Mouse (Mus musculus): ENCODE results near the gene F2rl1.

DNA sequence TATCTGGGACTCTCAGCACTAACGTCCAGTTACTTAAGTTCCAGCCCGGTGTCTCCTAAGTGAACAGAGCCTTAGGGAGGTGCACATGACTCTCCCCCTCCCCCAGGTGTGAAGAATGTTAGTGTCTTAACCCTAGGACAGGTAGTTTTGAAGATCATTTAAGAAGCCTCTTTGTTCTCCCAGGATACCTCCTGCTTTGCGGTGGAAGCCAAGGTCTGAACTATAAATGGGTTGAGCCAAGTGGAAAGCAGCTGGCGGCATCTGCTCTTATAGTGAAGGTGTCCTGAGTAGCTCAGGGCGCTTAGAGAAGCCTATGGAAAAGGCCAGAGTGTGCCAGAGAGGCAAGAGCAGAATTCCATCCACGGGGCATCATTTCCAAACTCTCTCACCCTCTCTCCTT lies 10.0 kb upstream of the F2rl1 start:
- no peak for TF ChIP-seq CTCF (IDR thresholded peaks at IDR 0.05; ENCODE audit: borderline replicate concordance, insufficient read depth, low read depth, low read length)
- TF ChIP-seq POLR2A (IDR thresholded peaks at IDR 0.05; ENCODE audit: borderline replicate concordance, insufficient read depth, low read length) = no peak
